Mouse (Mus musculus) fat pad, adult 2 months (tissue): ENCODE results near the gene Eogt.

Experiments
- DNase-seq: peaks from one replicate; pipeline ENCODE4 v3.0.0-alpha.2; 2011; ENCODE audit warnings: low read depth, low spot score; ENCODE audit errors: extremely low read depth

Eogt gene

DNA sequence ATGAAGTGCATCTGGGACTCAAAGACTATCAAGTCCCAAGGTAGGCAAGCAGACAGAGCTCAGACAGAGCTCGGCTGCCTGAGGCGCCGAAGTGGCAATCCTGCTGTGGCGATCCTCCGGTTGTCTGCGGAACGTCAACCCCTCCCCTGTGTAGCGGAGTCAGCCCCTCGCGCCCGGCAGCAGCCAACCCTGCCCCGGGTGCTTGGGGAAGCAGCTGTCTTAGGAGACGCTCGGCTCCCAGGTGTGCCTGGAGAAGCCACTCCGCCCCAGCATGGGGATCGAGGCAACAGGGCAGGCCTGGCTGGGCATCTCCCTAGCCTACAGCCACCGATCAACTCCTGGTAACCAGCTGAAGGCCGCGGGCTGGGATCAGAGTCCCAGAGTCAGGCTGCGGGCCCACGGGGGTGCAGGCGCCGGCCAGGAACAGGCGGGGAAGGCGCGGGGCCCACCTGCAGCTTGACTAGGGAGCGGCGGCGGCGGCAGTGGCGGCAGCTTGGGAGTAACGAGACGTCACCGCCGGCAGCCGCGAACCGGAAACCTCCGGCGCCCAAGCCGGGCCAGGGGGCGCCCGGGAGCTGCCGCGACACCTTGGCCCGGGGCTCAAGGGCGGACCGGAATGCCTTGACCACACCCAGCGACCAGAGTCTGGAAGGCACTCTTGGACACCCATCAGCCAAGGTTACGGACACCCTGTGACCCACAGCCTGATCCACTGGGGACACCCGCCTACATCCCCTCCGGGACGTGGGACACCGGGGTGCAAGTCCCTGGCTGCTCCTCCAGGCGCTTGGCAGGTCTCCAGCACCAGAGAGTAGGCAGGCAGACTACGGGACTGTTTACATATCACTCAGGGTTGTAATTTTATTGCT, at the start of gene Eogt:
TSS of gene Eogt (minus strand) at position 800 of the 869 bp plus-strand sequence.
- no peak for DNase-seq

GRCm38 (mm10) chr6:97179367-97179828, 30.4 kb upstream of the Eogt start:
- peak; percentile 31 for DNase-seq

GRCm38 (mm10) chr6:97178491-97179366, 29.7 kb upstream of the Eogt start, which contains the start of gene Tmf1:
Tmf1 (minus strand) TSS chr6:97179122.
- no peak for DNase-seq

- DNase-seq: no peak
Observed at GRCm38 (mm10) chr6:97175716-97176115, 26.7 kb upstream of the Eogt start.

DNA sequence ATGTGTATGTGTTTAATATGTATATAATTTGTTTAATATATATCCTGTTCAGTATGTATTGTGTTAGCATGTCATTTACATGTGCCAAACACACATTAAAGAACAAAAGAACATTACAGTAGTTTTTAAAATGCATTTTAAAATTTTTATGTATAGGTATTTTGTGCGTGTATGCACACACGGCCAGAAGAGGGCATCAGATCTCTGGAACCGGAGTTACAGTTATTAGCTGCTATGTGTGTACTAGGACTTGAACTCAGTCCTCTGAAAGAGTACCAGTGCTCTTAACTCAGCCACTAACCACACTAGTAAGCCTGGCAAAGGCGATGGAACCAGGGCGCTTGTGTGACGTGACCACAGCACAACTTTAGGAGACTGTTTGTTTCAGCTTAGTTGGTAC, 1.2 kb upstream of the Eogt start:
- DNase-seq: no peak

- no peak for DNase-seq
Observed at GRCm38 (mm10) chr6:97149721-97150120, 739 bp upstream of the Eogt start.

DNA sequence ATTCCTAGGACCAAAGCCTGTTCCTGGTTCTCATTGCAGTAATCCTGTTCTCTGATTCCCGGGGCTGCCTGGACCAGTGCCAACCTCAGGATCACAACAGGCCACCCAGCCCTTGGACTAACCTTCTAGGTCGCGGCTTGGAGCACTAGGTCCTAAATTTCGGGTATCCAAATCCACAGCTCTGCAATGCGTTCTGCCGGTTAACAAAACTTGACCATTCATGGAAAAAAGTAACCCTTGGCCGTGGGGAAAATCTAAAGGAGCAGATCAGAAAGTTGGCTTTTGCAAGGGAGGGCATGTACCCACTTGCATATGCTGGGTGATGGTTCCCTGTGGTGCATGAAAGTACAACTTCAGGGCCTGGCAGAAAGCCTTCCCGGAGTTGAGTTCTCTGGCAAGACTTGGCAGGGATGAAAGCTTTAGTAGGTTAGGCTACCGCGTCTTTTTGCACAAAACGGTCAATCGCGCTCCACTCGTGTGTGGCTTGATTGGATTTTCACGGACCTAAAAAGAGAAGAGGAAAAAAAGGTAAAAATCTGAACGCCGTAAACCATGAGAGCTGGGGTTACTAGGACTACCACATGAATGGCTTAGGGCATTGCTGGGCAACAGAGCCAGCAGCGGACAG, 1.1 kb downstream of the Eogt start:
- DNase-seq: peak; percentile 86

DNA sequence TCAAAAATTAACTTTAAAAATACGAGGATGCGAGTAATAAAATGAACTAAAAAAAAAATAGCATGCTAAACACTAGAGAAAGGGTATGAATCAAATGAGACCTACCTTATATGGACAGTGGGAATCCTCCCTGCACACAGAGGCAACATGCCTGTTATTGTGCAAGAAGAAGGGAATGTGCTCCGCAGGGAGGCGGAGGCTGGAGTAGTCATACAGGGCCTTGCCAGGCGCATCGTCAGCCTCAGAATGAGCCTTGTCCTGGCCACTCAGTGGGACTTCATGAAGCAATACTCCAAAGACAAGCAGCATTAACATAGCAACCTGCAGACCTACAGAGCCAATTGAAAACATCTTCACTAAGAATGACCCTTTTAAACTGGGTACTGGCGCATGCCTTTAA, 3.8 kb downstream of the Eogt start:
- peak; percentile 89 for DNase-seq

DNA sequence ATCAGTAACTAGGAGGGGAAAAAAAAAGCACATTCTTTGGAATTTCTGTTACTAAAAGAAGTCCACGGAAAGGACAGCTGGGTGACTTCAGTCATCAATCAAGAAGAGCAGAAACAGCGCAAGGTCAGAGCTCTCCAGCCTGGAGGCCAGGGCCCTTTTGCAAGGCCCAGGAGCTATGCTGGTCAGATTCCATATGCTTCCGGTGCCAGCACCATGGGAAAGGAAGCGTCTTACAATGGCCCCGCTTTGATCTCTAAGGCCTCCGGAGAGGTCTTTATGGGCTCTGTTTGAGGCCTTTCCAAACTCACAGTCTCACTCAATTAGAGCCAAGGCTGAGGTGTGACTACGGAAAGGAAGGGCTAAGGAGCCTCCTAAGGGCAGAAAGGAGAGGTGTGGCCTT, 4.6 kb downstream of the Eogt start:
- no peak for DNase-seq

- no peak for DNase-seq
Observed at GRCm38 (mm10) chr6:97142611-97143010, 6.4 kb downstream of the Eogt start.

GRCm38 (mm10) chr6:97141811-97142210, 7.2 kb downstream of the Eogt start:
- no peak for DNase-seq

DNA sequence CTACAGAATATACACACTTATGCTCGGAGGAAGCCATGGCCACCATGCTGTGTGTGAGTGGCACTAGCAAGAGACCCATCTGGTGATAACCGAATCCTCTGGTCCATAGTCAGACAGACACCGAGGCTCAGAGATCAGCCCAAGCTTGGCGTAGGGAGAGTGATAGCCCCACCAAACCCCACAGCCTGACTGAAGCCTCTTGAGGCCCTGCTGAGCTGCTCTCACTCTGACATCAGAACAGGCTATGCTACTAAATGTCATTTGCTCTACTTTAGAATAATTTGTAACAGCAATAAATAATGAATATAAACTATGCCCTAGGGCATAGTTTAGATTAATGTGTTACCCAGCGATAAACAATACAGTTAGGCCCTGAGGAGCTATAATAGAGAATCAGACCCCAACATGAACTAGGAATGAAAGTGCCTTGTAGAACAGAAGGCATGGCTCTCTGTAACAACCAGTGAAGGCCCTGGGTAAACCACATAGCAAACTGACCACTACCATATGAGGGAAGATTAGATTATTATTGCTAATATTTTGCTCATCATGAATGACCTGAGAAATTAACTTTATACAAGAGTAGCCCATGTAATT, 16.2 kb downstream of the Eogt start:
- no peak for DNase-seq

GRCm38 (mm10) chr6:97131808-97132207, 17.2 kb downstream of the Eogt start:
- no peak for DNase-seq

- DNase-seq: no peak
Observed at GRCm38 (mm10) chr6:97130979-97131378, 18.0 kb downstream of the Eogt start.

DNA sequence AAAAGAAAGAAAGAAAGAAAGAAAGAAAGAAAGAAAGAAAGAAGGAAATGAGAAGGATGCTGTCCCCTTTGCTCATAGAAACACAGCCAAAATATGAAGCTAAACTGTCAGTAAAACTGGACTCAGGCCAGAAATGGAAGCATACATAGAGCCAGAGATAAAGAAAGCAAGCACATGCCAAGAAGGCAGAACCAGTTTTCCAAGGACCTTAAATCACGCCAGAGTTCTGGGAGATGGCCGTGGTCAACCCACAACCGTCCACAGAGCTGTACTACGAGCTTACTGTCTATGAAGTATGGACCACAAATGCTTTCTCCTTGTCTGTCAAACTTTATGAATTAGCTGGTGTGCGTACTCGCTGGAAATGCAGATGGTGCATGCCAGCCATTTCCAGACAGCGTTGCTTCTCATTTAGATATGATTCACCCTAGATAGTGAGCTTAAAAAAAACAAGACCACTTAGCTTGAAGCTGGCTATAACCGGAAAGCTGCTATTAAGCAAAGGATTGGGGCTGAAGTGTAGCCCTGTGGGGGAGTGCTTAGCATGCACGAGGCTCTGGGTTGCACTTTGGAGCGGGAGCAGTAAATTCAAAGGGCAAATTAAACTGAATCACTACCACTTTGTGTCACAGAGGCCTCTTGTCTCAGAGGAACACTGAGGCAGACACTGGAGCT, 24.5 kb downstream of the Eogt start:
- DNase-seq: peak; percentile 64

DNA sequence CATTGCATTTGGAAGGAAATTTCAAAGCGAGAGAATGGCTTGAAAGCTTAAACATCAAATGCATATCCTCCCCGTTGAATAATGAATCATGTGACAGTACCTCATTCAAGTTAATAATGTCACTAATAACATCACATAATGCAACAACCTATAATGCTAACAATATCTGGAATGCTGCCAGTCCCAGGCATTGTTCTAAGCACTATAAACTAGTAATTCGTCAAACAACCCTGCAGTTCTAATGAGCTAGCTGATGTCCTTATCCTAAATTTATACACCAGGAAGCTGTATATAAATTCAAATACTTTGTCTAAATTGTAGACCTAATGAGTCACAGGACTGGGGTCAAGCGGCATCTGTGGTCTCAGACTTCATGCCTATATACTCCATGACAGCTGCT, 28.1 kb downstream of the Eogt start:
- DNase-seq: no peak

DNA sequence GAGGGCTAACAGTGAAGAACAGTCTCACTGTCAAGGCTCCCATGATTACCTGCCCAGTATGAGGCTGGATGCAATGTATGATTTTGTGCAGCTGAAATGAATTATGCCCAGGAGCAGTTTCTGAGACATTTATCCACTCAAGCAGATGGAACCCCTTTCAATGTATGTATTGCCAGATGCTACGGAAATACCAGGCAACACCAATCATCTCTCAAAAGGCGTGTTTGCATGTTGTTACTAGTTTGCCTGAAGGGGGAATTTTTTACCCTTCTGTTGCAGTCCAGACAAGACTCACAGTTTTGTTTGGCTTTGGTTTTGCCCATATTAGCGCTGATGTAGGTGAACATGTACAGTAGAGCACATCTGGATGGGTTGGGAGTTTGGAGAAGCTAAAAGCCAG, 30.7 kb downstream of the Eogt start:
- DNase-seq: peak; percentile 40

DNA sequence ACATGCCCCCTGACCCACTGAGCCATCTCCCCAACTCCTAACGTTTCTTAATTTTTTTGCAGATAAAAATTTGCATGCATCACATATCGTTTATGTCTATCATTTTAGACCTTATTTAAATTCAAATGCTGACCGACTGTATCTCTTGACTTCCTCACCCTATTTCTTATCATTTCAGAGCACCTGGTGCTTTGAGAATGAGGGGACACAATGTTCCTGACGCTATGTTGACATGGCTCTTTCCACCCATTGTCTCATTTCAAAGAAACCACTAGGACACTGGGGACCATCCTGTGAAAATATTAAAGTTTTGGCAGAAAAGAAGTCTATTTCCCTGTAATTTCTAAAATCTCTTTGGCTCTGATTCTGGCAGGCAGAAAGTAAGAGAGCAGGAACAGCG, 32.1 kb downstream of the Eogt start:
- no peak for DNase-seq

- DNase-seq: no peak
Observed at GRCm38 (mm10) chr6:97114821-97115220, 34.2 kb downstream of the Eogt start.

- no peak for DNase-seq
Observed at GRCm38 (mm10) chr6:97112177-97112576, 36.8 kb downstream of the Eogt start.
